Mouse (Mus musculus) liver, adult 2 months (tissue): ENCODE data around the gene Ankrd23. TPM values are rescaled to one million over a fixed set of nuclear protein-coding genes. Genes with fewer than 3 reads are reported as not detected.

Experiments used
- DNase-seq: peaks from one replicate; pipeline ENCODE4 v3.0.0-alpha.2; 2011; ENCODE audit warnings: low read depth, low spot score; ENCODE audit errors: extremely low read depth
- H3K27ac ChIP-seq: fragments of 200-500 bp; replicated peaks from 2 replicates; pipeline ENCODE4 v1.5.1; 2012; ENCODE audit warnings: low read depth, mild to moderate bottlenecking, control low read depth, inconsistent platforms, low read length; ENCODE audit not compliant: insufficient read depth
- H3K27me3 ChIP-seq: fragments of 200-500 bp; 2 replicates; pipeline ENCODE4 v1.6.1; 2012; ENCODE audit warnings: mild to moderate bottlenecking, moderate library complexity, low read length, inconsistent platforms; ENCODE audit not compliant: control insufficient read depth, insufficient read depth
- H3K36me3 ChIP-seq: fragments of 200-500 bp; 2 replicates; pipeline ENCODE4 v1.6.1; 2012; ENCODE audit warnings: low read length, inconsistent platforms; ENCODE audit not compliant: control insufficient read depth, insufficient read depth
- H3K4me1 ChIP-seq: fragments of 200-500 bp; 2 replicates; pipeline ENCODE4 v1.6.1; 2011; ENCODE audit warnings: low read length; ENCODE audit not compliant: control insufficient read depth, insufficient read depth
- H3K4me3 ChIP-seq: fragments of 200-500 bp; 2 replicates; pipeline ENCODE4 v1.5.1; 2011; ENCODE audit warnings: low read depth, mild to moderate bottlenecking, control low read depth, low read length, moderate library complexity; ENCODE audit not compliant: insufficient read depth
- H3K79me2 ChIP-seq: fragments of 200-500 bp; 2 replicates; pipeline ENCODE4 v1.6.1; 2012; ENCODE audit warnings: inconsistent platforms, mild to moderate bottlenecking, low read length, moderate library complexity; ENCODE audit not compliant: control insufficient read depth, insufficient read depth
- H3K9ac ChIP-seq: fragments of 200-500 bp; 2 replicates; pipeline ENCODE4 v1.6.1; 2012; ENCODE audit warnings: low read depth, mild to moderate bottlenecking, control low read depth, inconsistent platforms, low read length
- CTCF ChIP-seq: fragments of 200-500 bp; IDR thresholded peaks from 2 replicates; pipeline ENCODE4 v1.5.1; 2011; ENCODE audit warnings: low read depth, low read length, control low read depth
- POLR2A ChIP-seq: fragments of 200-500 bp; IDR thresholded peaks from 2 replicates; pipeline ENCODE4 v1.6.1; 2011; ENCODE audit warnings: low read length, control low read depth; ENCODE audit not compliant: insufficient read depth; ENCODE audit errors: extremely low read depth
- whole genome bisulfite sequencing: fragments of 180-500 bp; shearing (Covaris S2); methylation state at CpG from one replicate; pipeline ENCODE4 v1.1.7; 2018; 5-methylcytosine and 5-hydroxymethylcytosine counted together
- polyA plus RNA-seq: library from polyadenylated mRNA; depleted of rRNA; stranded (reverse); fragments of >200 nt; gene quantifications from 2 replicates; pipeline ENCODE4 v1.2.3, GENCODE M21; 2012
- total RNA-seq: library from RNA; depleted of rRNA; stranded (reverse); fragments of >200 nt; gene quantifications from 2 replicates; pipeline ENCODE4 v1.2.3, GENCODE M21; 2014

Gene Ankrd23
- total and polyA plus RNA-seq, 2 experiments, result 1.8 to 5.1 TPM

- H3K36me3 ChIP-seq, result no peaks in the 10 kb centered on the region
- DNase-seq, result no peak
- TF ChIP-seq POLR2A, result no peak
- TF ChIP-seq CTCF, result no peak
- no peak overlapping the region for H3K9ac ChIP-seq
- H3K4me3 ChIP-seq, result no peak overlapping the region
- WGBS, result 64% methylated on average over 6 of the region's 6 CpGs
- H3K4me1 ChIP-seq, result peaks cover 5% of the 10 kb centered on the region; the same call in 1 of the 2 replicates
- H3K27ac ChIP-seq, result peak overlapping the region; percentile 1; the same call in 1 of the 2 replicates
- no peaks in the 10 kb centered on the region for H3K79me2 ChIP-seq
- H3K27me3 ChIP-seq, result no peaks in the 10 kb centered on the region
Measured at GRCm38 (mm10) chr1:36579974-36580383, 43.3 kb upstream of the Ankrd23 start.

- Histone ChIP-seq H3K4me1 (peaks cover 5% of the 10 kb centered on the region; the same call in 1 of the 2 replicates), H3K9ac (no peak overlapping the region), H3K4me3 (no peak overlapping the region), H3K36me3 (no peaks in the 10 kb centered on the region), H3K27me3 (no peaks in the 10 kb centered on the region), H3K27ac (no peak overlapping the region), H3K79me2 (no peaks in the 10 kb centered on the region)
- no peak for DNase-seq
- WGBS, result 79% methylated on average over 6 of the region's 6 CpGs
- TF ChIP-seq POLR2A (no peak), CTCF (no peak)
Measured at GRCm38 (mm10) chr1:36576991-36577675, 40.5 kb upstream of the Ankrd23 start.

- peaks cover 7% of the 10 kb centered on the region for H3K4me1 ChIP-seq
- H3K27me3 ChIP-seq, result no peaks in the 10 kb centered on the region
- no peaks in the 10 kb centered on the region for H3K79me2 ChIP-seq
- no peak overlapping the region for H3K27ac ChIP-seq
- H3K9ac ChIP-seq, result no peak overlapping the region
- H3K4me3 ChIP-seq, result no peak overlapping the region
- H3K36me3 ChIP-seq, result no peaks in the 10 kb centered on the region
- no peak for DNase-seq
- WGBS, result 65% methylated on average over 6 of the region's 6 CpGs
- no peak for TF ChIP-seq CTCF
Measured at GRCm38 (mm10) chr1:36575347-36575746, 38.7 kb upstream of the Ankrd23 start.

DNA sequence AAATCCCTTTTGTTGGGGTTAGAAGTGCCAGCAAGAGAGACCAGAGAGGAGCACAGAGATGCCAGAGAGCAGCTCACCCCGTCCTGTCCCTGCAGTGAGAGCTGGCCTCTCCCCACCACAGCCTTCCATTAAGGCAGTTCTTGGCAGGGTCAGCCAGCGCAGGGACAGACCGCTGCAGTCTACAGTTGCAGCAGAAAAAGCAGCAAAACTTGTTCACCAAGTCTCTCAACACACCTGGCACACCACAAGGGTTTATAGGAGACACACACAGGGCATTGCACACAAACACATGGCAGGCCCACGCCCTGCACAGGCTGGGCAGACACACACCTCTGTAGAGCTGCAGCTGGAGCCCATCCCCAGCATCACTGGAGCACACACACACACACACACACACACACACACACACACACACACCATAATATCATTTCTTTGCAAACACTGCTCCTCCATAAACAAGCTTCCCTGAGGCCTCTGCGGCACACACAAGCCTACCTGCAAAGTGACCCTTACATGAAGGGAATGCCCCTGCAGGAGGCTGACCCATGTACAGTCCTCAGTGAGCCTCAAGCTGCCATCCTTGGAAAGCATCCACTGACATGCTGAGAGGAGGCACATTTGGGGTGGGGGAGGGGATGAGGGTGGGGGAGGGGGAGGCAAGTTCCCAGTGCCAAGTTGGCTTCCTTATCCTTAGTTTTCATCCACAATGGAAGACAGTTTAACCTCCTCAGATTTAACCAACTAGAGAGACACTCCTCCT lies 37.7 kb upstream of the Ankrd23 start:
- Histone ChIP-seq H3K9ac (no peak overlapping the region), H3K4me1 (peaks cover 8% of the 10 kb centered on the region; the same call in 1 of the 2 replicates), H3K4me3 (no peak overlapping the region), H3K79me2 (no peaks in the 10 kb centered on the region), H3K27ac (0 out of 2 replicates have a peak overlapping the region, but pooled peaks have one; percentile 18), H3K27me3 (no peaks in the 10 kb centered on the region), H3K36me3 (no peaks in the 10 kb centered on the region)
- TF ChIP-seq CTCF, result no peak
- TF ChIP-seq POLR2A, result no peak
- no peak for DNase-seq
- 89% methylated on average over 5 of the region's 5 CpGs for WGBS

GRCm38 (mm10) chr1:36573524-36573923 lies 36.8 kb upstream of the Ankrd23 start:
- TF ChIP-seq CTCF (no peak), POLR2A (no peak)
- Histone ChIP-seq H3K27me3 (no peaks in the 10 kb centered on the region), H3K4me1 (peaks cover 8% of the 10 kb centered on the region; the same call in 1 of the 2 replicates), H3K36me3 (no peaks in the 10 kb centered on the region), H3K9ac (no peak overlapping the region), H3K79me2 (no peaks in the 10 kb centered on the region), H3K4me3 (no peak overlapping the region), H3K27ac (peak overlapping the region; percentile 18)
- WGBS, result 84% methylated on average over 8 of the region's 8 CpGs
- no peak for DNase-seq
